Mouse (Mus musculus): Measurements from ENCODE around the gene Tmem161a. TPM values are rescaled to one million over a fixed set of nuclear protein-coding genes. Genes with fewer than 3 reads are reported as not detected.

Tmem161a gene
- polyA plus RNA-seq (2015; fragmentation: Nextera tagmentation; extraction: Ambion mirVana), result 50.2 and 59.5 TPM in 2 replicates

- no peak within 1 kb of the TSS; the same call in 1 of the 2 replicates for H3K27ac ChIP-seq
- H3K4me3 ChIP-seq, result peak within 1 kb of the TSS; percentile 72
- 2% methylated on average over 27 of the region's 27 CpGs for WGBS
- H3K4me2 ChIP-seq, result peak within 1 kb of the TSS; percentile 66
- H3K4me1 ChIP-seq, result peaks cover 17% of the 10 kb centered on the region
- peak within 1 kb of the TSS; percentile 83 for H3K9ac ChIP-seq
- H3K9me3 ChIP-seq (replicated peaks), result no peaks in the 10 kb centered on the region
- 0 out of 2 replicates have a peak, but pooled peaks cover 3% of the 10 kb centered on the region for H3K27me3 ChIP-seq
- peaks cover 10% of the 10 kb centered on the region for H3K36me3 ChIP-seq (ENCODE audit: poor library complexity, severe bottlenecking)
- peak; percentile 99 for ATAC-seq
Observed at GRCm38 (mm10) chr8:70172043-70172681, at the start of gene Tmem161a. Tmem161a (plus strand) TSS chr8:70172356.

- Histone ChIP-seq H3K4me3 (no peak overlapping the region), H3K27ac (no peak overlapping the region), H3K4me2 (no peak overlapping the region), H3K9ac (no peak overlapping the region), H3K36me3 (ENCODE audit: poor library complexity, severe bottlenecking) (no peaks in the 10 kb centered on the region), H3K27me3 (peaks cover 15% of the 10 kb centered on the region; the same call in 1 of the 2 replicates), H3K4me1 (peaks cover 20% of the 10 kb centered on the region), H3K9me3 (replicated peaks) (no peaks in the 10 kb centered on the region)
- no peak for ATAC-seq
- 52% methylated on average over 2 of the region's 2 CpGs for WGBS
Observed at GRCm38 (mm10) chr8:70122863-70123262, 49.3 kb upstream of the Tmem161a start.

GRCm38 (mm10) chr8:70124992-70125391 lies 47.2 kb upstream of the Tmem161a start:
- H3K4me2 ChIP-seq, result no peak overlapping the region
- H3K27ac ChIP-seq, result no peak overlapping the region
- WGBS, result 71% methylated on average over 8 of the region's 8 CpGs
- no peak overlapping the region for H3K9ac ChIP-seq
- no peak for ATAC-seq
- H3K9me3 ChIP-seq (replicated peaks), result no peaks in the 10 kb centered on the region
- H3K27me3 ChIP-seq, result peaks cover 15% of the 10 kb centered on the region; the same call in 1 of the 2 replicates
- H3K4me3 ChIP-seq, result no peak overlapping the region
- no peaks in the 10 kb centered on the region for H3K36me3 ChIP-seq (ENCODE audit: poor library complexity, severe bottlenecking)
- H3K4me1 ChIP-seq, result peaks cover 23% of the 10 kb centered on the region

GRCm38 (mm10) chr8:70128435-70128834 lies 43.7 kb upstream of the Tmem161a start:
- WGBS, result 55% methylated on average over 3 of the region's 3 CpGs
- H3K27ac ChIP-seq, result peak overlapping the region; percentile 75

GRCm38 (mm10) chr8:70129309-70129952 lies 42.7 kb upstream of the Tmem161a start:
- Histone ChIP-seq H3K9me3 (replicated peaks) (no peaks in the 10 kb centered on the region), H3K4me1 (peaks cover 28% of the 10 kb centered on the region), H3K27me3 (peaks cover 6% of the 10 kb centered on the region; the same call in 1 of the 2 replicates), H3K36me3 (ENCODE audit: poor library complexity, severe bottlenecking) (peaks cover 22% of the 10 kb centered on the region), H3K27ac (peak overlapping the region; percentile 75), H3K9ac (no peak overlapping the region), H3K4me2 (no peak overlapping the region), H3K4me3 (no peak overlapping the region)
- WGBS, result 45% methylated on average over 9 of the region's 9 CpGs
- peak; percentile 67 for ATAC-seq

More at GRCm38 (mm10) chr8:70128435-70128834, 43.7 kb upstream of the Tmem161a start:
- no peak for ATAC-seq
- peaks cover 12% of the 10 kb centered on the region; the same call in 1 of the 2 replicates for H3K27me3 ChIP-seq
- H3K4me3 ChIP-seq, result no peak overlapping the region
- H3K4me1 ChIP-seq, result peaks cover 28% of the 10 kb centered on the region
- H3K4me2 ChIP-seq, result no peak overlapping the region
- H3K9ac ChIP-seq, result no peak overlapping the region
- H3K36me3 ChIP-seq (ENCODE audit: poor library complexity, severe bottlenecking), result peaks cover 12% of the 10 kb centered on the region
- no peaks in the 10 kb centered on the region for H3K9me3 ChIP-seq (replicated peaks)

GRCm38 (mm10) chr8:70130066-70130465 lies 42.1 kb upstream of the Tmem161a start:
- no peak for ATAC-seq
- peaks cover 2% of the 10 kb centered on the region; the same call in 1 of the 2 replicates for H3K27me3 ChIP-seq
- H3K4me1 ChIP-seq, result peaks cover 28% of the 10 kb centered on the region
- H3K4me2 ChIP-seq, result no peak overlapping the region
- H3K9ac ChIP-seq, result no peak overlapping the region
- WGBS, result 90% methylated on average over 3 of the region's 3 CpGs
- H3K27ac ChIP-seq, result peak overlapping the region; percentile 75
- H3K36me3 ChIP-seq (ENCODE audit: poor library complexity, severe bottlenecking), result peaks cover 29% of the 10 kb centered on the region
- H3K9me3 ChIP-seq (replicated peaks), result no peaks in the 10 kb centered on the region
- no peak overlapping the region for H3K4me3 ChIP-seq

GRCm38 (mm10) chr8:70131166-70131883 lies 40.8 kb upstream of the Tmem161a start, which contains the start of gene Nr2c2ap:
Nr2c2ap (plus strand) TSS chr8:70131333.
- Histone ChIP-seq H3K36me3 (ENCODE audit: poor library complexity, severe bottlenecking) (peaks cover 41% of the 10 kb centered on the region), H3K9me3 (replicated peaks) (no peaks in the 10 kb centered on the region), H3K4me2 (peak within 1 kb of the TSS; percentile 82), H3K27me3 (no peaks in the 10 kb centered on the region), H3K27ac (no peak within 1 kb of the TSS; the same call in 1 of the 2 replicates), H3K4me1 (peaks cover 28% of the 10 kb centered on the region), H3K9ac (peak within 1 kb of the TSS; percentile 77), H3K4me3 (peak within 1 kb of the TSS; percentile 64)
- 1% methylated on average over 37 of the region's 37 CpGs for WGBS
- ATAC-seq, result peak; percentile 88

GRCm38 (mm10) chr8:70134086-70134485 lies 38.1 kb upstream of the Tmem161a start:
- ATAC-seq, result no peak
- no peaks in the 10 kb centered on the region for H3K9me3 ChIP-seq (replicated peaks)
- no peak overlapping the region for H3K9ac ChIP-seq
- 90% methylated on average over 5 of the region's 5 CpGs for WGBS
- H3K27ac ChIP-seq, result no peak overlapping the region
- no peak overlapping the region for H3K4me2 ChIP-seq
- H3K36me3 ChIP-seq (ENCODE audit: poor library complexity, severe bottlenecking), result peaks cover 46% of the 10 kb centered on the region
- H3K27me3 ChIP-seq, result no peaks in the 10 kb centered on the region
- H3K4me1 ChIP-seq, result peaks cover 32% of the 10 kb centered on the region
- H3K4me3 ChIP-seq, result no peak overlapping the region

GRCm38 (mm10) chr8:70134931-70135330 lies 37.2 kb upstream of the Tmem161a start:
- no peak overlapping the region for H3K4me2 ChIP-seq
- WGBS, result 93% methylated on average over 9 of the region's 9 CpGs
- no peak overlapping the region for H3K4me3 ChIP-seq
- H3K4me1 ChIP-seq, result peaks cover 24% of the 10 kb centered on the region
- H3K36me3 ChIP-seq (ENCODE audit: poor library complexity, severe bottlenecking), result peaks cover 46% of the 10 kb centered on the region
- H3K9me3 ChIP-seq (replicated peaks), result no peaks in the 10 kb centered on the region
- no peak for ATAC-seq
- H3K27me3 ChIP-seq, result no peaks in the 10 kb centered on the region
- no peak overlapping the region for H3K27ac ChIP-seq
- H3K9ac ChIP-seq, result no peak overlapping the region

GRCm38 (mm10) chr8:70136591-70136990 lies 35.6 kb upstream of the Tmem161a start:
- H3K9ac ChIP-seq, result no peak overlapping the region
- no peak for ATAC-seq
- 89% methylated on average over 4 of the region's 4 CpGs for WGBS

GRCm38 (mm10) chr8:70137890-70138289 lies 34.3 kb upstream of the Tmem161a start:
- peaks cover 51% of the 10 kb centered on the region for H3K36me3 ChIP-seq (ENCODE audit: poor library complexity, severe bottlenecking)
- H3K4me3 ChIP-seq, result peak overlapping the region; percentile 78
- WGBS, result 81% methylated on average over 4 of the region's 4 CpGs
- H3K9ac ChIP-seq, result peak overlapping the region; percentile 66; the same call in 1 of the 2 replicates
- H3K4me1 ChIP-seq, result peaks cover 24% of the 10 kb centered on the region
- H3K4me2 ChIP-seq, result peak overlapping the region; percentile 75
- no peak for ATAC-seq
- H3K27ac ChIP-seq, result no peak overlapping the region
- no peaks in the 10 kb centered on the region for H3K9me3 ChIP-seq (replicated peaks)
- H3K27me3 ChIP-seq, result no peaks in the 10 kb centered on the region

More at GRCm38 (mm10) chr8:70136591-70136990, 35.6 kb upstream of the Tmem161a start:
- no peaks in the 10 kb centered on the region for H3K9me3 ChIP-seq (replicated peaks)
- H3K4me1 ChIP-seq, result peaks cover 29% of the 10 kb centered on the region
- H3K4me2 ChIP-seq, result no peak overlapping the region
- no peak overlapping the region for H3K27ac ChIP-seq
- H3K4me3 ChIP-seq, result no peak overlapping the region
- H3K27me3 ChIP-seq, result no peaks in the 10 kb centered on the region
- H3K36me3 ChIP-seq (ENCODE audit: poor library complexity, severe bottlenecking), result peaks cover 46% of the 10 kb centered on the region

Measured in forebrain, embryonic 13.5 days (tissue).